Mouse (Mus musculus) forebrain, embryonic 14.5 days (tissue): Measurements from ENCODE around the gene Shank2. TPM values are rescaled to one million over a fixed set of nuclear protein-coding genes. Genes with fewer than 3 reads are reported as not detected.

Source experiments
- ATAC-seq: fragments of 200-750 bp; cut with Nextera tagmentation; 2 replicates; pipeline ENCODE4 v1.8.0; 2017; ENCODE audit warnings: mild to moderate bottlenecking, moderate library complexity
- DNase-seq: peaks from one replicate; pipeline ENCODE4 v3.0.0-alpha.2; 2015; ENCODE audit warnings: low spot score
- H3K27ac ChIP-seq: fragments of 300-500 bp; sonication (generic); 2 replicates; pipeline ENCODE4 v1.5.1; 2014; ENCODE audit warnings: low read depth, mild to moderate bottlenecking, control low read depth, low read length, moderate library complexity
- H3K27me3 ChIP-seq: fragments of 300-500 bp; sonication (generic); replicated peaks from 2 replicates; pipeline ENCODE4 v1.6.1; 2014; ENCODE audit warnings: low read length, control low read depth, mixed read lengths; ENCODE audit not compliant: control insufficient read depth, insufficient read depth
- H3K36me3 ChIP-seq: fragments of 300-500 bp; sonication (generic); 2 replicates; pipeline ENCODE4 v1.6.1; 2014; ENCODE audit warnings: low read length, control low read depth; ENCODE audit not compliant: control insufficient read depth, insufficient read depth
- H3K4me1 ChIP-seq: fragments of 300-500 bp; sonication (generic); 2 replicates; pipeline ENCODE4 v1.6.1; 2014; ENCODE audit warnings: antibody characterized with exemption, low read length, control low read depth; ENCODE audit not compliant: control insufficient read depth, insufficient read depth
- H3K4me2 ChIP-seq: fragments of 300-500 bp; sonication (generic); 2 replicates; pipeline ENCODE4 v1.6.1; 2014; ENCODE audit warnings: mild to moderate bottlenecking, control low read depth, low read length
- H3K4me3 ChIP-seq: fragments of 300-500 bp; sonication (generic); 2 replicates; pipeline ENCODE4 v1.5.1; 2014; ENCODE audit warnings: low read depth, low read length, control low read depth
- H3K9ac ChIP-seq: fragments of 300-500 bp; sonication (generic); 2 replicates; pipeline ENCODE4 v1.6.1; 2014; ENCODE audit warnings: mild to moderate bottlenecking, low read length, control low read depth, moderate library complexity
- H3K9me3 ChIP-seq: fragments of 300-500 bp; sonication (generic); replicated peaks from 2 replicates; pipeline ENCODE4 v1.6.1; 2016; ENCODE audit warnings: low read length, control low read depth, mixed read lengths; ENCODE audit not compliant: control insufficient read depth
- WGBS: fragments of 180-500 bp; shearing (Covaris S2); extraction: QIAGEN DNeasy Blood & Tissue Kit; methylation state at CpG from one replicate; pipeline ENCODE4 v1.1.7; 2014; 5-methylcytosine and 5-hydroxymethylcytosine counted together
- polyA plus RNA-seq: library from polyadenylated mRNA; unstranded; fragments of >200 nt; fragmentation: Nextera tagmentation; extraction: Ambion mirVana; gene quantifications from 2 replicates; pipeline ENCODE4 v1.2.1, GENCODE M21; 2014

Shank2 gene
- polyA plus RNA-seq, 1 experiment from 2014 or later = 4.6 TPM

DNA sequence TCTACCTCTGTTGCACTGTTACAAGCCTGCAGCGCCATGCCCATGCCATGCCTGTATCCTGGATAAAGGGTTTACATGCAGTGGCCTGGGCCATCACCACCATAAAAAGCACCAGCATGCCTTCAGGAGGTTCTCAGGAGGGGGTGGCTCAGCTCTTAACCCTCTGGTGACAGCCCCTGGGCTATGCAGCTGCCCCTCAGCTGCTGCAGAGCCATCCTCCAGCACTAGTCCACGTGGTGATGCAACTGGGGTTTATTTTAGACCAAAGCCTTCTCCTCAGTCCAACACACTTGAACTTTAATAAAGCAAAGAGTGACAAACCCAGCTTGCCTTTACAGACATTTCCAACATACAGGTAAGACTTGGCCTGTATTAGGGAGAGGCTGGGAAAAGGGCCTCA, 373.8 kb downstream of the Shank2 start:
- H3K9me3 ChIP-seq = no peaks in the 10 kb centered on the region
- no peaks in the 10 kb centered on the region for H3K27me3 ChIP-seq
- H3K27ac ChIP-seq = no peak overlapping the region
- DNase-seq (no peak), ATAC-seq (no peak)
- no peaks in the 10 kb centered on the region for H3K4me1 ChIP-seq
- no peaks in the 10 kb centered on the region for H3K36me3 ChIP-seq
- H3K4me2 ChIP-seq = no peak overlapping the region
- no peak overlapping the region for H3K9ac ChIP-seq
- no peak overlapping the region for H3K4me3 ChIP-seq
- 84% methylated on average over 2 of the region's 2 CpGs for whole genome bisulfite sequencing

DNA sequence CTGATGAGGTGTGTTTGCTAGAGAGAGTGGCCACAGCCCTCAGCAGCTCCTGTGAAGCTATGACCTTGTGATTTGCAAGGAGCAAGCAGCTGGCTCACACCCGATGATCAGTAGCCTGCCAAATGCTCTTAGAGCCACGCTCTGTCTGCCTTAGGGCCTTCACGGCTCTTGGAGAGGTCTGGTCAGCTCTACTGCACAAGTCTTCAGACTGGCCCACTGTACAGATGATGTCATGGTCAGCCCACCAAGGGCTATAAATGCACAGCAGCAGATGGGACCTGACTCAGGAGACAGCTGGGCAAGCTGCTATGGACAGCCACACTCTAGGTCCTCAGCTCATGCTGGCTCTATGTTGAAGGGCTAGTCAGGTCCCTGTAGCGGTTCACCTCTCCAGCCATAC, 376.5 kb downstream of the Shank2 start:
- no peaks in the 10 kb centered on the region for H3K9me3 ChIP-seq
- no peaks in the 10 kb centered on the region for H3K27me3 ChIP-seq
- DNase-seq (no peak), ATAC-seq (no peak)
- no peak overlapping the region for H3K9ac ChIP-seq
- H3K4me2 ChIP-seq = no peak overlapping the region
- no peak overlapping the region for H3K4me3 ChIP-seq
- no peaks in the 10 kb centered on the region for H3K36me3 ChIP-seq
- H3K4me1 ChIP-seq = no peaks in the 10 kb centered on the region
- H3K27ac ChIP-seq = no peak overlapping the region
- WGBS = 92% methylated on average over 4 of the region's 4 CpGs

DNA sequence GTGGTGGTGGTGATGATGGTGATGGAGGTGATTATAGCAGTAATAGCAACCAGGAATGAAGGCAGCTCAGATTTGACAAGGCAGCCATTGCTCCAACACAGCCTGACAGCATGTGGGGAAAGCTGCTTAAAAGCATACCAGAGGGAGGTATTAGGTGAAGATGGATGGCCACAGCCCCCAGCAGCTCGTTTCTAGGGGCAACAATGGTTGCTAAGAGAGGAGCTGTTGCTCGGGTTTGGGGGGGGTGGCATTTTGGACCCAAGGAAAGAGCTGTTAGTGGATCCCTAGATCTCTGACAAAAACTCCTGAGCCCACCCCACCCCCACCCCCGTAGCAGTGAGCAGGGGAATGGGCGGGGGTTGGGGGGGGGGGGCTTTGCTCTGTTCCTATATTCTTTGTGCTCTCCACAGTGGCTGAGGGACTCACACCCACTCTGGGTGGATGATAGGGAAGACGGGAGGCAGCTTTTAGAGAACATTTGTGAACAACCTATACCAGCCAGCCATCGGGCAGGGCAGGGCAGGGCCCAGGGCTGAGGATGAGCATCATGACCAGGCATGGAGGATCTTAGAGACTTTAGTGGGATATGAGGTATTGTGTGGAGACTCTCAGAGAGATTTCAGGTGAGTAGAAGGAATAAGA, 377.6 kb downstream of the Shank2 start:
- DNase-seq (no peak), ATAC-seq (no peak)
- Histone ChIP-seq H3K4me3 (no peak overlapping the region), H3K4me1 (no peaks in the 10 kb centered on the region), H3K4me2 (no peak overlapping the region), H3K9me3 (no peaks in the 10 kb centered on the region), H3K36me3 (no peaks in the 10 kb centered on the region), H3K27me3 (no peaks in the 10 kb centered on the region), H3K9ac (no peak overlapping the region), H3K27ac (no peak overlapping the region)
- 40% methylated on average over 6 of the region's 6 CpGs for WGBS

DNA sequence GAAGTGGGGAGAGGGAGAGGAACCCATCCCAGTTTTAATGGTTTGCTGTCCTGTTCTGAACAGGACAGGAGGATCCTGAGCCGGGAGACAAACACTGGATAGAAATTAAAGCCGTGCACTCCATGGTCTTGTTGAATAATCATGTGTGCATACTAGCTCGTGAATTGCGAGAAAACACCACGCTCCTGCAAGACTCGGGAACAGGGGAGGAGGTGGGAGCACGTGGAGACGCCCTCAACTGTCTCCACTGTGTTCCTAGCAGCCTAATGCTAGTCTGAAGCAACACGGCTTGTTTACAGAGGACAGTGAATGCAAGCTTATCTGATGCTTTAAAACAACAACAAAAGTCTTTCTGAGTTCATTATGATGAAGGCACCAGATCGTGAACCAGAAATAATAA, 379.9 kb downstream of the Shank2 start:
- DNase-seq (no peak), ATAC-seq (no peak)
- no peak overlapping the region for H3K4me2 ChIP-seq
- no peak overlapping the region for H3K27ac ChIP-seq
- no peak overlapping the region for H3K9ac ChIP-seq
- H3K4me1 ChIP-seq = no peaks in the 10 kb centered on the region
- H3K27me3 ChIP-seq = no peaks in the 10 kb centered on the region
- no peak overlapping the region for H3K4me3 ChIP-seq
- H3K9me3 ChIP-seq = no peaks in the 10 kb centered on the region
- no peaks in the 10 kb centered on the region for H3K36me3 ChIP-seq
- WGBS = 64% methylated on average over 10 of the region's 10 CpGs

DNA sequence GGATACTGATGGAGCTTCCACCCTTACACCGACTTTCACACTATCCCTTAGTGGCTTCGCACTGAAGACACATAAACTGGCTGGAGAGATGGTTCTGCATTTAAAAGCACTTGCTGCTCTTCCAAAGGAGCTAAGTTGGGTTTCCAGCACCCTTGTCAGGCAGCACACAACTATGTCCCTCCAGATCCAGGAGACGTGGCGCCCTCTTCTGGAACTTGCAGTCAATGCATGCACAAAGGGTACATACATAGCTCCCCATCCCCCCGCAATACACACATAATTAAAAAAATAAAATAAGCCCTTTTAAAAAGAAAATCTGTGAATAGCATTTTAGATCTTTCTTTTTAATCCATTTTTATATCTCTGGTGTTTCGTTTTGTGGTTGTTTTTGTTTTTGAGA, 385.8 kb downstream of the Shank2 start:
- H3K36me3 ChIP-seq = no peaks in the 10 kb centered on the region
- H3K27ac ChIP-seq = no peak overlapping the region
- WGBS = 91% methylated on average over 6 of the region's 6 CpGs
- H3K9me3 ChIP-seq = no peaks in the 10 kb centered on the region
- no peak overlapping the region for H3K4me3 ChIP-seq
- no peaks in the 10 kb centered on the region for H3K4me1 ChIP-seq
- ATAC-seq (no peak), DNase-seq (no peak)
- H3K9ac ChIP-seq = no peak overlapping the region
- no peaks in the 10 kb centered on the region for H3K27me3 ChIP-seq
- H3K4me2 ChIP-seq = no peak overlapping the region

DNA sequence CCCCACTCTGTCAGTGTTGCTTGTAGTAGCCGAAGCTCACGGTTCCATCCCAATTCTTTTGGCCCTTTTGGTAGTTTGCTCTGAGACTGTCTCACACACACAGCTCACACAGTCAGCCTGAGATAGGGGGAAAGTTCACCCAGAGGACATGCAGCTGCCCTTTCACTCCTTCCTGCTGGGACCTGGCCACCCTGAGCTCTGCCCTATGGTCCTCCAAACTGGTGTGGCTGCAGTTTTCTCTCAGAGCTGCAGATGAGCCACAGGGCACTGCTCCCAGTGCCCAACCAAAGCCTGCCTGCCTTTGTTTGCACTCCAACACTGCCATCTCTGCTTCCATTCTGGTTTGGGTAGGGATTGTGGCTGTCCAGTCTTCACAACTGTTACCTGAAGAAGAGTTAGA, 388.0 kb downstream of the Shank2 start:
- H3K4me2 ChIP-seq = no peak overlapping the region
- DNase-seq = no peak
- H3K4me3 ChIP-seq = no peak overlapping the region
- H3K27ac ChIP-seq = no peak overlapping the region
- WGBS = 96% methylated on average over 2 of the region's 2 CpGs
- H3K36me3 ChIP-seq = no peaks in the 10 kb centered on the region
- no peak overlapping the region for H3K9ac ChIP-seq
- no peaks in the 10 kb centered on the region for H3K4me1 ChIP-seq
- H3K9me3 ChIP-seq = no peaks in the 10 kb centered on the region
- no peak for ATAC-seq
- H3K27me3 ChIP-seq = no peaks in the 10 kb centered on the region

DNA sequence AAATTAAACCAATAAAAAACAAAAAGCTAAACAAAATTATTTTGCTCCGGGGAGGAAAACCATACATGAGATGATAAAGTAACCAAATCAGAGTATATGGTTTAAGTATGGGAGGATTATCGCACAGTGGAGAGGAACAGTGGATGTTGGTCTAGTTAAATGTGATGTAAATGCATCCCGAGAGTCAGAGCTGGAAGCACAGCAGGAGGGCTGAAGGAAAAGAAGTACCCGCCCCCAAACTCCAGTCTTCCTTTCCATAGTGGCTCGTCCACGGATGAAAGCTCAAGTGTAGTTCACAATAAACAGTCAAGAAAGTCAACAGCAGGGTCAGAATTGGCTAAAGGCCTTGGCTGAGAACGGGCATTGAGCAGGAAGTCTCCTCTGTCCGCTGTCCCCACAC, 388.9 kb downstream of the Shank2 start:
- ATAC-seq (no peak), DNase-seq (no peak)
- Histone ChIP-seq H3K9ac (no peak overlapping the region), H3K36me3 (no peaks in the 10 kb centered on the region), H3K27ac (no peak overlapping the region), H3K9me3 (no peaks in the 10 kb centered on the region), H3K4me3 (no peak overlapping the region), H3K4me1 (no peaks in the 10 kb centered on the region), H3K27me3 (no peaks in the 10 kb centered on the region), H3K4me2 (no peak overlapping the region)
- WGBS = 47% methylated on average over 8 of the region's 8 CpGs

DNA sequence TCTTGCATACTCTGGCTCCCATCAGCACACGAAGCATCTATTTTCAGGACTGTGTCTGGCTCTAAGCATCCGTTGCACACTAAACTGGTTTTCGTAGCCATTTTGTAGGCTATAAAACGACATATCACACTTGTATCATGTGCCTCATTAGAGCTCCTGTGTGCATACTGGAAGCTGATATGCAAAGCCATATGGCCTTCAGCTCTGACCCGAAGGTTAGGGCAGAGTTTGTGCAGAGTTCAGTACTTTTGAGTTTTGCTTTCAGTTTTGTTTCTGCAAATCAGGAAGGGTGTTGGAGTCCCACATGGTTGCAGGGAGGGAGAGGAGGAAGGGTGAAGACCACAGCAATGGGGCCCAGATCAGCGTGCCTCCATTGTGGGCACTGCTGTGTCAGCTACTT, 390.0 kb downstream of the Shank2 start:
- H3K27me3 ChIP-seq = no peaks in the 10 kb centered on the region
- no peak for ATAC-seq
- H3K4me3 ChIP-seq = no peak overlapping the region
- no peaks in the 10 kb centered on the region for H3K9me3 ChIP-seq
- H3K36me3 ChIP-seq = no peaks in the 10 kb centered on the region
- 89% methylated on average over 6 of the region's 6 CpGs for WGBS
- no peak for DNase-seq
- H3K9ac ChIP-seq = no peak overlapping the region
- H3K27ac ChIP-seq = no peak overlapping the region
- H3K4me2 ChIP-seq = no peak overlapping the region
- H3K4me1 ChIP-seq = no peaks in the 10 kb centered on the region

DNA sequence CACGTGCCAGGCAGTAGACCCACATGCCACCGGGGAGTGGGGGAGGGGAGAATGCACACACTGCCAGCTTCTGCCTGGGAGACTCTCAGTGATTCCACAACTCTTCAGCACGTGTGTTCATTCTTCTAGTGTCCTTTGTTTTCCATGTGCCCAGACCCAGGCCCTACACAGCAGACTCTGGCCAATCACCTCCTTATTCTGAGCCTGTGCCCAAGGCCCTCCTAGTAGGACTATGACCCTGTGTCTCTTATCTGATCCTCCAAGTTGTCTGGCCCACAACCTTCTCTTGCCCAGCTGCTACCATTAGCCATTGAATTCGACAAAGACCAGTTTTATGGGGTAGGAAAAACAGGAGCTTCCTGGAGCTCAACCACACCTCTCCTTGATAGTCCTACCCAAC, 400.8 kb downstream of the Shank2 start:
- Histone ChIP-seq H3K4me2 (no peak overlapping the region), H3K9ac (no peak overlapping the region), H3K4me3 (no peak overlapping the region), H3K4me1 (no peaks in the 10 kb centered on the region), H3K27me3 (no peaks in the 10 kb centered on the region), H3K9me3 (no peaks in the 10 kb centered on the region), H3K36me3 (no peaks in the 10 kb centered on the region), H3K27ac (no peak overlapping the region)
- ATAC-seq = no peak
- 73% methylated on average over 4 of the region's 4 CpGs for WGBS
- DNase-seq = no peak
